Mouse (Mus musculus) CH12.LX (cell line): ENCODE measurements around the gene Abt1. TPM values are rescaled to one million over a fixed set of nuclear protein-coding genes. Genes with fewer than 3 reads are reported as not detected.

Source experiments
- DNase-seq: peaks from one replicate; pipeline ENCODE4 v3.0.0-alpha.2; 2013; ENCODE audit errors: extremely low read depth
- H3K27ac ChIP-seq: 2 replicates; pipeline ENCODE4 v1.5.1; 2012; ENCODE audit warnings: low read depth, mild to moderate bottlenecking, control low read depth, moderate library complexity; ENCODE audit not compliant: insufficient read depth
- H3K27me3 ChIP-seq: replicated peaks from 2 replicates; pipeline ENCODE3; 2012; ENCODE audit warnings: inconsistent platforms
- H3K36me3 ChIP-seq, 2 experiments: replicated peaks in 1 of 2; 2 replicates each; pipeline versions ENCODE3 to v1.6.1; 2012; ENCODE audit warnings: inconsistent platforms in 1 of 2, low read length in 1 of 2, mild to moderate bottlenecking in 1 of 2, mixed read lengths in 1 of 2, moderate library complexity in 1 of 2; ENCODE audit not compliant: control insufficient read depth in 1 of 2, insufficient read depth in 1 of 2
- H3K4me1 ChIP-seq, 2 experiments: 2 replicates each; pipeline ENCODE4 v1.6.1; 2012; ENCODE audit warnings: inconsistent platforms in 1 of 2, moderate library complexity in 1 of 2; ENCODE audit not compliant: insufficient read depth in 2 of 2, control insufficient read depth in 1 of 2
- H3K4me2 ChIP-seq: 2 replicates; pipeline ENCODE4 v1.6.1; 2012; ENCODE audit warnings: low read depth, mild to moderate bottlenecking, control low read depth; ENCODE audit not compliant: poor library complexity, insufficient read depth, severe bottlenecking
- H3K4me3 ChIP-seq, 3 experiments: fragments of 150-350 bp in 1 of 3; sonication (generic) in 1 of 3; replicated peaks in 1 of 3; 2 replicates each; pipeline versions ENCODE3 to v1.5.1; 2011 to 2012; ENCODE audit warnings: low read depth in 2 of 3, low read length in 2 of 3, mild to moderate bottlenecking in 2 of 3, moderate library complexity in 2 of 3, control low read depth in 1 of 3, improper control_type of control experiment in 1 of 3, inconsistent platforms in 1 of 3, mixed read lengths in 1 of 3; ENCODE audit not compliant: poor library complexity in 1 of 3
- H3K79me2 ChIP-seq: replicated peaks from 2 replicates; pipeline ENCODE4 v1.6.1; 2012; ENCODE audit warnings: mild to moderate bottlenecking, moderate library complexity; ENCODE audit not compliant: control insufficient read depth, poor library complexity, insufficient read depth, severe bottlenecking; ENCODE audit errors: extremely low read depth
- H3K9ac ChIP-seq: 2 replicates; pipeline ENCODE4 v1.6.1; 2012; ENCODE audit warnings: low read depth, mild to moderate bottlenecking, control low read depth, moderate library complexity; ENCODE audit not compliant: insufficient read depth
- H3K9me3 ChIP-seq: replicated peaks from 2 replicates; pipeline ENCODE3; 2012; ENCODE audit warnings: low read length, inconsistent platforms, mixed read lengths
- BHLHE40 ChIP-seq: IDR thresholded peaks from 2 replicates; pipeline ENCODE4 v1.6.1; 2011; ENCODE audit warnings: mild to moderate bottlenecking, low read depth, low read length, improper control_type of control experiment
- CHD1 ChIP-seq: IDR thresholded peaks from 2 replicates; pipeline ENCODE4 v1.6.1; 2012; ENCODE audit warnings: low read depth, low read length, improper control_type of control experiment, inconsistent platforms
- CHD2 ChIP-seq: IDR thresholded peaks from 2 replicates; pipeline ENCODE4 v1.6.1; 2011; ENCODE audit warnings: low read length, improper control_type of control experiment
- CTCF ChIP-seq, 2 experiments: IDR thresholded peaks in 1 of 2; conservative IDR thresholded peaks in 1 of 2; 2 replicates each; pipeline ENCODE4 v1.5.1; 2011 to 2012; ENCODE audit warnings: low read depth in 2 of 2, low read length in 2 of 2, improper control_type of control experiment in 1 of 2, inconsistent platforms in 1 of 2, mild to moderate bottlenecking in 1 of 2, moderate library complexity in 1 of 2
- E2F4 ChIP-seq: IDR thresholded peaks from 2 replicates; pipeline ENCODE4 v1.6.1; 2011; ENCODE audit warnings: low read depth, low read length, improper control_type of control experiment; ENCODE audit not compliant: insufficient replicate concordance
- ELF1 ChIP-seq: IDR thresholded peaks from 2 replicates; pipeline ENCODE4 v1.6.1; 2014; ENCODE audit warnings: low read depth, mild to moderate bottlenecking, inconsistent platforms, low read length, improper control_type of control experiment
- EP300 ChIP-seq: IDR thresholded peaks from 2 replicates; pipeline ENCODE4 v1.6.1; 2011; ENCODE audit warnings: low read length, improper control_type of control experiment
- ETS1 ChIP-seq: conservative IDR thresholded peaks from 2 replicates; pipeline ENCODE4 v1.6.1; 2012; ENCODE audit warnings: low read depth, mild to moderate bottlenecking, inconsistent platforms, low read length, improper control_type of control experiment, moderate library complexity
- GABPA ChIP-seq: IDR thresholded peaks from 2 replicates; pipeline ENCODE4 v1.6.1; 2012; ENCODE audit warnings: low read depth, low read length, improper control_type of control experiment, inconsistent platforms; ENCODE audit not compliant: insufficient replicate concordance
- HCFC1 ChIP-seq: IDR thresholded peaks from 2 replicates; pipeline ENCODE4 v1.6.1; 2012; ENCODE audit warnings: low read depth, mild to moderate bottlenecking, inconsistent platforms, low read length, improper control_type of control experiment
- IRF4 ChIP-seq: IDR thresholded peaks from 2 replicates; pipeline ENCODE4 v1.6.1; 2014; ENCODE audit warnings: low read depth, mild to moderate bottlenecking, inconsistent platforms, low read length, improper control_type of control experiment
- JUN ChIP-seq: IDR thresholded peaks from 2 replicates; pipeline ENCODE4 v1.6.1; 2011; ENCODE audit warnings: low read depth, mild to moderate bottlenecking, low read length, improper control_type of control experiment, moderate library complexity; ENCODE audit not compliant: insufficient read depth
- JUND ChIP-seq: conservative IDR thresholded peaks from 2 replicates; pipeline ENCODE4 v1.6.1; 2011; ENCODE audit warnings: low read depth, low read length, improper control_type of control experiment
- KAT2A ChIP-seq: IDR thresholded peaks from 2 replicates; pipeline ENCODE4 v1.6.1; 2012; ENCODE audit warnings: low read length, improper control_type of control experiment, inconsistent platforms; ENCODE audit not compliant: insufficient replicate concordance
- MAFK ChIP-seq: IDR thresholded peaks from 2 replicates; pipeline ENCODE4 v1.6.1; 2011; ENCODE audit warnings: low read length, improper control_type of control experiment; ENCODE audit not compliant: insufficient replicate concordance
- MAX ChIP-seq: IDR thresholded peaks from 2 replicates; pipeline ENCODE4 v1.6.1; 2011; ENCODE audit warnings: low read length, improper control_type of control experiment
- MAZ ChIP-seq: IDR thresholded peaks from 2 replicates; pipeline ENCODE4 v1.6.1; 2012; ENCODE audit warnings: low read depth, mild to moderate bottlenecking, inconsistent platforms, low read length, improper control_type of control experiment, moderate library complexity
- MEF2A ChIP-seq: IDR thresholded peaks from 2 replicates; pipeline ENCODE4 v1.6.1; 2014; ENCODE audit warnings: low read depth, mild to moderate bottlenecking, inconsistent platforms, low read length, improper control_type of control experiment, borderline replicate concordance
- MXI1 ChIP-seq: IDR thresholded peaks from 2 replicates; pipeline ENCODE4 v1.6.1; 2011; ENCODE audit warnings: mild to moderate bottlenecking, low read depth, low read length, improper control_type of control experiment
- MYC ChIP-seq: IDR thresholded peaks from 2 replicates; pipeline ENCODE4 v1.6.1; 2011; ENCODE audit warnings: low read depth, mild to moderate bottlenecking, improper control_type of control experiment, low read length
- NELFE ChIP-seq: IDR thresholded peaks from 2 replicates; pipeline ENCODE4 v1.6.1; 2011; ENCODE audit warnings: low read depth, low read length, improper control_type of control experiment
- NRF1 ChIP-seq: IDR thresholded peaks from 2 replicates; pipeline ENCODE4 v1.6.1; 2014; ENCODE audit warnings: low read depth, mild to moderate bottlenecking, inconsistent platforms, low read length, improper control_type of control experiment, moderate library complexity
- PAX5 ChIP-seq: IDR thresholded peaks from 2 replicates; pipeline ENCODE4 v1.6.1; 2012; ENCODE audit warnings: low read length, inconsistent platforms, mixed read lengths
- POLR2A ChIP-seq: IDR thresholded peaks from 2 replicates; pipeline ENCODE4 v1.6.1; 2011; ENCODE audit warnings: low read depth, mild to moderate bottlenecking, improper control_type of control experiment, low read length
- POLR2AphosphoS2 ChIP-seq: IDR thresholded peaks from 2 replicates; pipeline ENCODE4 v1.6.1; 2011; ENCODE audit warnings: low read depth, low read length, improper control_type of control experiment
- RAD21 ChIP-seq: IDR thresholded peaks from 2 replicates; pipeline ENCODE4 v1.6.1; 2011; ENCODE audit warnings: low read depth, mild to moderate bottlenecking, low read length, improper control_type of control experiment, moderate library complexity
- RCOR1 ChIP-seq: conservative IDR thresholded peaks from 2 replicates; pipeline ENCODE4 v1.6.1; 2012; ENCODE audit warnings: low read depth, mild to moderate bottlenecking, inconsistent platforms, low read length, improper control_type of control experiment
- SIN3A ChIP-seq: IDR thresholded peaks from 2 replicates; pipeline ENCODE4 v1.6.1; 2012; ENCODE audit warnings: low read length, improper control_type of control experiment, inconsistent platforms
- SMC3 ChIP-seq: IDR thresholded peaks from 2 replicates; pipeline ENCODE4 v1.6.1; 2011; ENCODE audit warnings: low read depth, low read length, improper control_type of control experiment
- TBP ChIP-seq: conservative IDR thresholded peaks from 2 replicates; pipeline ENCODE4 v1.6.1; 2011; ENCODE audit warnings: low read depth, low read length, improper control_type of control experiment
- TCF12 ChIP-seq: IDR thresholded peaks from 2 replicates; pipeline ENCODE4 v1.6.1; 2014; ENCODE audit warnings: low read depth, mild to moderate bottlenecking, inconsistent platforms, low read length, improper control_type of control experiment
- UBTF ChIP-seq: IDR thresholded peaks from 2 replicates; pipeline ENCODE4 v1.6.1; 2012; ENCODE audit warnings: low read depth, mild to moderate bottlenecking, inconsistent platforms, low read length, improper control_type of control experiment, moderate library complexity
- USF1 ChIP-seq: IDR thresholded peaks from 2 replicates; pipeline ENCODE4 v1.6.1; 2014; ENCODE audit warnings: low read depth, mild to moderate bottlenecking, inconsistent platforms, low read length, improper control_type of control experiment
- USF2 ChIP-seq: conservative IDR thresholded peaks from 2 replicates; pipeline ENCODE4 v1.6.1; 2011; ENCODE audit warnings: low read depth, low read length, improper control_type of control experiment
- ZC3H11A ChIP-seq: IDR thresholded peaks from 2 replicates; pipeline ENCODE4 v1.6.1; 2012; ENCODE audit warnings: low read depth, mild to moderate bottlenecking, inconsistent platforms, low read length, improper control_type of control experiment
- ZKSCAN1 ChIP-seq: IDR thresholded peaks from 2 replicates; pipeline ENCODE4 v1.6.1; 2012; ENCODE audit warnings: low read depth, inconsistent platforms, low read length, improper control_type of control experiment, borderline replicate concordance
- ZMIZ1 ChIP-seq: IDR thresholded peaks from 2 replicates; pipeline ENCODE4 v1.6.1; 2012; ENCODE audit warnings: low read depth, mild to moderate bottlenecking, inconsistent platforms, low read length, improper control_type of control experiment
- ZNF384 ChIP-seq: IDR thresholded peaks from 2 replicates; pipeline ENCODE4 v1.6.1; 2012; ENCODE audit warnings: low read depth, low read length, improper control_type of control experiment, inconsistent platforms
- dilution Hi-C: fragments of 300-500 bp; cut with MboI; formaldehyde crosslinking; loops from 2 replicates; pipeline ENCODE4 v1.14.3; 2020; ENCODE audit warnings: low sequenced_read_pairs; ENCODE audit not compliant: extremely low pct_unique_long_range_greater_than_20kb, extremely low pct_ligation_motif_present
- in situ Hi-C: fragments of 300-500 bp; cut with MboI; formaldehyde crosslinking; loops from 3 replicates; pipeline ENCODE4 v1.14.3; 2019; ENCODE audit warnings: low sequenced_read_pairs, low pct_ligation_motif_present, low pct_unique_long_range_greater_than_20kb, mixed read lengths
- polyA plus RNA-seq: library from polyadenylated mRNA; unstranded; fragments of >175 nt; gene quantifications from 2 replicates; pipeline ENCODE4 v1.2.1, GENCODE M21; 2012; ENCODE audit warnings: low read depth; ENCODE audit not compliant: insufficient read length
- total RNA-seq, 2 experiments: library from RNA; depleted of rRNA; stranded (reverse); fragments of 300-350 nt in 1 of 2; fragments of >200 nt in 1 of 2; gene quantifications; 2 replicates each; pipeline ENCODE4 v1.2.3; 2012 to 2014

Abt1 gene
- total and polyA plus RNA-seq, 3 experiments: 10.1 to 15.4 (median 11.7) TPM

DNA sequence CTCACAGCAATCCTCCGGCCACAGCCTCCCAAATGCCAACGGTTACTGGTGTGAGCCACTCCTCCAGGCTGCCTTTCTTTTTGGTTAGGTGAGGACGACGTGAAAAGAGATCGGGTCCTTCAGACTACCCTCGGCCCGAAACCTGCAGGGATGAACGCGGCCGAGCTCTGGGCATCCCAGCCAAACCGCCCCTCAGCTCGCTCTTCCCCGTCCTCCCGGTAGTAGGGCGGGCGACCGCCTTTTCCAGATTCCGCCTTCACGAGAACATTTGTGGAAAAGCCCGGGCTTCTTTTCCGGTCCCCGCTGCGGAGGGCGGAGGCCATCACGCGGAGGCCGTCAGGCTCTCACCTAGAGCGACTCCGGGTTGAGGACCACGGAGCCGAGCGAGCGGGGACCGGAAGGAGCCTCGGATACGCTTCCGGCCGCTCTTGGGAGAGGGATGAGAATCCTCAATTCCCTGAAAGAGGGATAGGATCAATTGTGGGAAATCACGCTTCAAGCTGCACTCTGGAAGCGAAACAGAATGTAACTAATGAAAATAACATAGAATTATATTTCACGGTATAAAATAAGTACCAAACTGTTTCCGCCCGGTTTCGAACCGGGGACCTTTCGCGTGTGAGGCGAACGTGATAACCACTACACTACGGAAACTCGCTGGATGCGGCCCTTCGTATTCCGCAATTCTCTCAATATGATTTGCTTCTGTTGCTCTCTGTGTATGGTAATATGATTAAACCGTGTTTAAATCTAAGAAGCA lies 22.1 kb upstream of the Abt1 start:
- H3K4me1 ChIP-seq: peaks cover 0 to 27% of the 10 kb centered on the region in 2 experiments; a peak in 2 of 4 replicates
- no peaks in the 10 kb centered on the region for H3K36me3 ChIP-seq
- H3K4me3 ChIP-seq: peak overlapping the region; percentile 78 to 91 (median 80)
- H3K79me2 ChIP-seq: no peaks in the 10 kb centered on the region
- H3K27me3 ChIP-seq: no peaks in the 10 kb centered on the region
- H3K9me3 ChIP-seq: no peaks in the 10 kb centered on the region
- in situ Hi-C loops (loop anchor here (25.0 kb wide), 2 partner anchors 1508 to 1583 kb away; partner anchors contain the start of gene Zfp184), dilution Hi-C loops (no loop called here)
- TF ChIP-seq TCF12 (peak; percentile 80; the same call in 1 of the 2 replicates), RCOR1 (no peak), HCFC1 (peak; percentile 82), NELFE (peak; percentile 76), TBP (peak; percentile 100), MXI1 (peak; percentile 70; the same call in 1 of the 2 replicates), ETS1 (no peak), ELF1 (peak; percentile 95), PAX5 (no peak), ZMIZ1 (no peak), CTCF (conservative IDR thresholded peaks at IDR 0.05 in 1 of 2, IDR thresholded peaks at IDR 0.05 in 1 of 2; ENCODE audit: low read depth in 2 of 2, low read length in 2 of 2) (no peak), NRF1 (peak; percentile 64), POLR2A (peak; percentile 80), IRF4 (peak; percentile 66; the same call in 1 of the 2 replicates), SIN3A (peak; percentile 33; the same call in 1 of the 2 replicates), UBTF (peak; percentile 96), ZNF384 (no peak), MEF2A (peak; percentile 74; the same call in 1 of the 2 replicates), RAD21 (no peak), JUN (no peak), GABPA (no peak), USF2 (no peak), MYC (no peak), ZC3H11A (no peak), SMC3 (no peak), MAX (no peak; the same call in 1 of the 2 replicates), MAFK (peak; percentile 97), USF1 (no peak), EP300 (no peak), ZKSCAN1 (no peak), E2F4 (0 out of 2 replicates have a peak, but pooled peaks have one; percentile 86), KAT2A (peak; percentile 93), BHLHE40 (peak; percentile 62; the same call in 1 of the 2 replicates), MAZ (no peak), JUND (no peak; the same call in 1 of the 2 replicates), POLR2AphosphoS2 (no peak), CHD2 (no peak), CHD1 (0 out of 2 replicates have a peak, but pooled peaks have one; percentile 42)
- peak overlapping the region; percentile 90 for H3K9ac ChIP-seq
- peak overlapping the region; percentile 85 for H3K4me2 ChIP-seq
- peak overlapping the region; percentile 85 for H3K27ac ChIP-seq
- peak; percentile 91 for DNase-seq
